ENCODE assay signal across 9 mouse cellular contexts in genomic region chr11:59176475-59176874, GRCm38 (mm10). TPM values are rescaled to one million over a fixed set of nuclear protein-coding genes. Genes with fewer than 3 reads are reported as not detected.
A peak's percentile ranks its signal among the peaks of the same experiment; 100 is the strongest.
DNase-seq lines count a peak whose midpoint lies in the region; ATAC-seq and TF ChIP-seq lines count a peak whose summit lies in the region.
"Had no signal": no experiment of that assay in that cellular context is flagged by ENCODE, and none has a peak within 500 bp of the region (broad histone marks: within the 10 kb centered on the region; RNA-seq: fewer than 3 reads in every experiment).

No protein-coding gene starts in this region.

- no peak for TF ChIP-seq POLR2A in kidney, adult 2 months (IDR thresholded peaks at IDR 0.05; ENCODE audit: low read depth, low read length)

- H3K4me1 ChIP-seq in kidney, embryonic 16.5 days (ENCODE audit: insufficient read depth, low read length), result 0 out of 2 replicates have a peak, but pooled peaks cover 9% of the 10 kb centered on the region
- H3K4me1 ChIP-seq in kidney, adult 2 months (ENCODE audit: control insufficient read depth, insufficient read depth, low read length), result no peaks in the 10 kb centered on the region
- peaks cover 7% of the 10 kb centered on the region; the same call in 1 of the 2 replicates for H3K4me1 ChIP-seq in embryonic facial prominence, embryonic 15.5 days
- H3K4me1 ChIP-seq in liver, embryonic 15.5 days (replicated peaks), result peaks cover 11% of the 10 kb centered on the region; the same call in 1 of the 2 replicates

- H3K4me3 ChIP-seq in kidney, embryonic 16.5 days (ENCODE audit: low read length), result peak overlapping the region; percentile 28
- H3K4me3 ChIP-seq in kidney, adult 2 months (ENCODE audit: insufficient read depth, low read depth, low read length), result no peak overlapping the region
- peak overlapping the region; percentile 27 for H3K4me3 ChIP-seq in embryonic facial prominence, embryonic 15.5 days (replicated peaks)
- H3K4me3 ChIP-seq in liver, embryonic 15.5 days (replicated peaks), result peak overlapping the region; percentile 12; the same call in 1 of the 2 replicates

- peak; percentile 31 for DNase-seq in adrenal gland, postnatal 10 days
- DNase-seq in adrenal gland, postnatal 14 days, result no peak
- no peak for DNase-seq in kidney, adult 2 months
- DNase-seq in frontal cortex, postnatal 10 days (ENCODE audit: low spot score in 2 of 2), result no peak
- no peak for DNase-seq in thymus, postnatal 25 days

- ATAC-seq in kidney, embryonic 16.5 days (ENCODE audit: low FRiP score, low TSS enrichment), result no peak
- no peak for ATAC-seq in embryonic facial prominence, embryonic 15.5 days (ENCODE audit: insufficient number of reproducible peaks, low FRiP score, low TSS enrichment, low read depth)
- no peak for ATAC-seq in liver, embryonic 15.5 days (ENCODE audit: insufficient read depth)

- no peaks in the 10 kb centered on the region for H3K9me3 ChIP-seq in kidney, embryonic 16.5 days (ENCODE audit: low read length)
- H3K9me3 ChIP-seq in embryonic facial prominence, embryonic 15.5 days (replicated peaks), result no peaks in the 10 kb centered on the region
- H3K9me3 ChIP-seq in liver, embryonic 15.5 days (replicated peaks), result no peaks in the 10 kb centered on the region

- no peak for TF ChIP-seq CTCF in kidney, adult 2 months (conservative IDR thresholded peaks at IDR 0.05; ENCODE audit: insufficient read depth, insufficient read length, low read depth, low read length)

- WGBS in kidney, embryonic 16.5 days, result 2% methylated on average over 48 of the region's 48 CpGs
- WGBS in kidney, adult 2 months, result 6% methylated on average over 48 of the region's 48 CpGs
- WGBS in embryonic facial prominence, embryonic 15.5 days, result 4% methylated on average over 48 of the region's 48 CpGs
- 3% methylated on average over 48 of the region's 48 CpGs for WGBS in liver, embryonic 15.5 days (ENCODE audit: insufficient replicate concordance)

- peak overlapping the region; percentile 28 for H3K4me2 ChIP-seq in kidney, embryonic 16.5 days (replicated peaks; ENCODE audit: low read depth, low read length)
- peak overlapping the region; percentile 28 for H3K4me2 ChIP-seq in embryonic facial prominence, embryonic 15.5 days (replicated peaks)
- H3K4me2 ChIP-seq in liver, embryonic 15.5 days, result no peak overlapping the region; the same call in 1 of the 2 replicates

- H3K27me3 ChIP-seq in kidney, embryonic 16.5 days (ENCODE audit: insufficient read depth, low read length), result peaks cover 54% of the 10 kb centered on the region
- no peaks in the 10 kb centered on the region; the same call in 1 of the 2 replicates for H3K27me3 ChIP-seq in kidney, adult 2 months (replicated peaks; ENCODE audit: control insufficient read depth, insufficient read depth, low read length)
- peaks cover 71% of the 10 kb centered on the region for H3K27me3 ChIP-seq in embryonic facial prominence, embryonic 15.5 days
- peaks cover 89% of the 10 kb centered on the region for H3K27me3 ChIP-seq in liver, embryonic 15.5 days

- H3K9ac ChIP-seq in kidney, embryonic 16.5 days (replicated peaks; ENCODE audit: low read length), result no peak overlapping the region
- H3K9ac ChIP-seq in embryonic facial prominence, embryonic 15.5 days, result no peak overlapping the region
- no peak overlapping the region for H3K9ac ChIP-seq in liver, embryonic 15.5 days

- no peak overlapping the region for H3K27ac ChIP-seq in kidney, embryonic 16.5 days (ENCODE audit: low read length)
- H3K27ac ChIP-seq in kidney, adult 2 months (ENCODE audit: insufficient read depth, low read depth, low read length), result no peak overlapping the region
- H3K27ac ChIP-seq in embryonic facial prominence, embryonic 15.5 days (replicated peaks), result no peak overlapping the region
- no peak overlapping the region for H3K27ac ChIP-seq in liver, embryonic 15.5 days (replicated peaks)
- H3K27ac ChIP-seq: macrophage had no signal

- no peaks in the 10 kb centered on the region for H3K36me3 ChIP-seq in kidney, embryonic 16.5 days (ENCODE audit: insufficient read depth, low read length)
- no peaks in the 10 kb centered on the region for H3K36me3 ChIP-seq in kidney, adult 2 months (ENCODE audit: control insufficient read depth, insufficient read depth, low read length)
- no peaks in the 10 kb centered on the region for H3K36me3 ChIP-seq in embryonic facial prominence, embryonic 15.5 days
- H3K36me3 ChIP-seq in liver, embryonic 15.5 days (replicated peaks), result no peaks in the 10 kb centered on the region

RNA-seq across cellular contexts. Expression of gene Gjc2, which starts 6.5 kb away (rescaled TPM):
- under 1 TPM; 0.48 to 0.88 TPM for total RNA-seq in adrenal gland, postnatal 10 days (2021)
- 0.30 and 0.56 TPM in 2 replicates for total RNA-seq in adrenal gland, postnatal 14 days (2021)
- 0.36 and 0.67 TPM in 2 replicates for polyA plus RNA-seq in kidney, embryonic 16.5 days (2015; fragmentation: Nextera tagmentation; extraction: Ambion mirVana)
- polyA plus RNA-seq in kidney, adult 2 months (2012; rRNA removed), result 1.4 and 1.8 TPM in 2 replicates
- polyA plus RNA-seq in embryonic facial prominence, embryonic 15.5 days (2015; fragmentation: Nextera tagmentation; extraction: Ambion mirVana), result 0.52 and 0.74 TPM in 2 replicates
- polyA plus RNA-seq in liver, embryonic 15.5 days (2015; fragmentation: Nextera tagmentation; extraction: Ambion mirVana), result 0.10 and 0.17 TPM in 2 replicates
- polyA plus RNA-seq: macrophage had no signal

RNA-seq across cellular contexts. Expression of gene Iba57, which starts 12.9 kb away (rescaled TPM):
- total RNA-seq in adrenal gland, postnatal 10 days (2021), result 10 to 100 TPM; 19.6 to 19.8 TPM
- total RNA-seq in adrenal gland, postnatal 14 days (2021), result 18.3 and 19.4 TPM in 2 replicates
- 6.9 and 8.5 TPM in 2 replicates for polyA plus RNA-seq in kidney, embryonic 16.5 days (2015; fragmentation: Nextera tagmentation; extraction: Ambion mirVana)
- polyA plus RNA-seq in kidney, adult 2 months (2012; rRNA removed), result 8.3 and 8.8 TPM in 2 replicates
- 5.4 and 6.5 TPM in 2 replicates for polyA plus RNA-seq in embryonic facial prominence, embryonic 15.5 days (2015; fragmentation: Nextera tagmentation; extraction: Ambion mirVana)
- 12.1 and 14.5 TPM in 2 replicates for polyA plus RNA-seq in liver, embryonic 15.5 days (2015; fragmentation: Nextera tagmentation; extraction: Ambion mirVana)

RNA-seq across cellular contexts. Expression of gene Guk1, which starts 15.5 kb away (rescaled TPM):
- 10 to 100 TPM; 63.7 to 64.9 TPM for total RNA-seq in adrenal gland, postnatal 10 days (2021)
- 69.1 and 71.8 TPM in 2 replicates for total RNA-seq in adrenal gland, postnatal 14 days (2021)
- 134 and 141 TPM in 2 replicates for polyA plus RNA-seq in kidney, embryonic 16.5 days (2015; fragmentation: Nextera tagmentation; extraction: Ambion mirVana)
- 137 and 144 TPM in 2 replicates for polyA plus RNA-seq in kidney, adult 2 months (2012; rRNA removed)
- polyA plus RNA-seq in embryonic facial prominence, embryonic 15.5 days (2015; fragmentation: Nextera tagmentation; extraction: Ambion mirVana), result 111 and 113 TPM in 2 replicates
- 54.2 and 60.8 TPM in 2 replicates for polyA plus RNA-seq in liver, embryonic 15.5 days (2015; fragmentation: Nextera tagmentation; extraction: Ambion mirVana)

RNA-seq across cellular contexts. Expression of gene Mrpl55, which starts 25.8 kb away (rescaled TPM):
- 10 to 100 TPM; 72.8 to 78.8 TPM for total RNA-seq in adrenal gland, postnatal 10 days (2021)
- 68.3 and 69.2 TPM in 2 replicates for total RNA-seq in adrenal gland, postnatal 14 days (2021)
- 103 and 104 TPM in 2 replicates for polyA plus RNA-seq in kidney, embryonic 16.5 days (2015; fragmentation: Nextera tagmentation; extraction: Ambion mirVana)
- 56.3 and 58.2 TPM in 2 replicates for polyA plus RNA-seq in kidney, adult 2 months (2012; rRNA removed)
- polyA plus RNA-seq in embryonic facial prominence, embryonic 15.5 days (2015; fragmentation: Nextera tagmentation; extraction: Ambion mirVana), result 82.3 and 82.8 TPM in 2 replicates
- 50.5 and 51.0 TPM in 2 replicates for polyA plus RNA-seq in liver, embryonic 15.5 days (2015; fragmentation: Nextera tagmentation; extraction: Ambion mirVana)

RNA-seq across cellular contexts. Expression of gene 2310033P09Rik, which starts 31.6 kb away (rescaled TPM):
- total RNA-seq in adrenal gland, postnatal 10 days (2021), result 10 to 100 TPM; 21.2 to 21.8 TPM
- 27.1 and 29.1 TPM in 2 replicates for total RNA-seq in adrenal gland, postnatal 14 days (2021)
- 33.6 and 34.7 TPM in 2 replicates for polyA plus RNA-seq in kidney, embryonic 16.5 days (2015; fragmentation: Nextera tagmentation; extraction: Ambion mirVana)
- 19.8 and 22.1 TPM in 2 replicates for polyA plus RNA-seq in kidney, adult 2 months (2012; rRNA removed)
- 30.6 and 31.3 TPM in 2 replicates for polyA plus RNA-seq in embryonic facial prominence, embryonic 15.5 days (2015; fragmentation: Nextera tagmentation; extraction: Ambion mirVana)
- 15.4 and 15.9 TPM in 2 replicates for polyA plus RNA-seq in liver, embryonic 15.5 days (2015; fragmentation: Nextera tagmentation; extraction: Ambion mirVana)
